12 mouse cellular contexts compared by ENCODE assay signal in genomic region chr3:52787964-52788760, GRCm38 (mm10).
"Had no signal": no experiment of that assay in that cellular context is flagged by ENCODE, and none has a peak within 500 bp of the region (broad histone marks: within the 10 kb centered on the region; RNA-seq: fewer than 3 reads in every experiment).

No protein-coding gene starts in this region.

- H3K36me3 ChIP-seq: limb, embryonic 12.5 days; lung, embryonic 15.5 days; midbrain, embryonic 13.5 days had no signal

- H3K27me3 ChIP-seq: lung, embryonic 15.5 days; midbrain, embryonic 13.5 days had no signal

- H3K9me3 ChIP-seq: limb, embryonic 12.5 days; lung, embryonic 15.5 days; midbrain, embryonic 13.5 days had no signal

- H3K4me3 ChIP-seq: limb, embryonic 12.5 days; lung, embryonic 15.5 days; midbrain, embryonic 13.5 days had no signal

- H3K9ac ChIP-seq: limb, embryonic 12.5 days; lung, embryonic 15.5 days; midbrain, embryonic 13.5 days had no signal

- H3K4me2 ChIP-seq: limb, embryonic 12.5 days; lung, embryonic 15.5 days; midbrain, embryonic 13.5 days had no signal

- H3K4me1 ChIP-seq: lung, embryonic 15.5 days; midbrain, embryonic 13.5 days had no signal

- H3K27ac ChIP-seq: limb, embryonic 12.5 days; lung, embryonic 15.5 days; macrophage; midbrain, embryonic 13.5 days had no signal

- ATAC-seq: inflammation-experienced regulatory T-cells, adult 6 months; intestine, postnatal 0 days; midbrain, embryonic 13.5 days had no signal

- DNase-seq: kidney, adult 8-10 months; kidney, postnatal 25 days; layer of hippocampus, postnatal 36 days; lung, postnatal 14 days; thymus, adult 18-20 months; thymus, postnatal 14 days had no signal
